Mouse (Mus musculus): ENCODE measurements around the gene Nudt13. TPM values are rescaled to one million over a fixed set of nuclear protein-coding genes. Genes with fewer than 3 reads are reported as not detected.
"Not testable (repeated sequence)": the region's sequence is repeated elsewhere in the genome, so short reads cannot be mapped to it uniquely, and the experiment has no call there.

The Nudt13 gene
- polyA plus RNA-seq, 1 experiment from 2014 or later, result 12.7 TPM

GRCm38 (mm10) chr14:20291391-20291790, 3.1 kb upstream of the Nudt13 start:
- no peak overlapping the region for H3K4me3 ChIP-seq (replicated peaks)
- H3K27me3 ChIP-seq, result no peaks in the 10 kb centered on the region
- ATAC-seq, result no peak
- no peak overlapping the region for H3K4me2 ChIP-seq (replicated peaks)
- H3K4me1 ChIP-seq (replicated peaks), result peaks cover 12% of the 10 kb centered on the region
- WGBS, result 53% methylated on average over 4 of the region's 4 CpGs
- no peak overlapping the region for H3K9ac ChIP-seq (replicated peaks)
- H3K36me3 ChIP-seq, result no peaks in the 10 kb centered on the region
- H3K27ac ChIP-seq, result no peak overlapping the region
- H3K9me3 ChIP-seq, result no peaks in the 10 kb centered on the region

- no peaks in the 10 kb centered on the region for H3K9me3 ChIP-seq
- peak overlapping the region; percentile 60 for H3K9ac ChIP-seq (replicated peaks)
- no peak overlapping the region for H3K27ac ChIP-seq
- no peaks in the 10 kb centered on the region for H3K27me3 ChIP-seq
- H3K4me2 ChIP-seq (replicated peaks), result peak overlapping the region; percentile 58
- no peaks in the 10 kb centered on the region for H3K36me3 ChIP-seq
- H3K4me3 ChIP-seq (replicated peaks), result peak overlapping the region; percentile 54
- peaks cover 12% of the 10 kb centered on the region for H3K4me1 ChIP-seq (replicated peaks)
- WGBS, result 51% methylated on average over 8 of the region's 8 CpGs
- ATAC-seq, result no peak
Observed at GRCm38 (mm10) chr14:20294947-20295346, 450 bp downstream of the Nudt13 start.

GRCm38 (mm10) chr14:20297616-20298015, 3.1 kb downstream of the Nudt13 start:
- Histone ChIP-seq H3K9ac (replicated peaks) (no peak overlapping the region), H3K36me3 (no peaks in the 10 kb centered on the region), H3K9me3 (no peaks in the 10 kb centered on the region), H3K4me3 (replicated peaks) (no peak overlapping the region), H3K27me3 (no peaks in the 10 kb centered on the region), H3K4me1 (replicated peaks) (peaks cover 6% of the 10 kb centered on the region), H3K27ac (no peak overlapping the region), H3K4me2 (replicated peaks) (no peak overlapping the region)
- ATAC-seq, result no peak
- WGBS, result 84% methylated on average over 3 of the region's 3 CpGs

- H3K36me3 ChIP-seq, result no peaks in the 10 kb centered on the region
- 85% methylated on average over 3 of the region's 3 CpGs for WGBS
- no peak for ATAC-seq
- H3K27me3 ChIP-seq, result no peaks in the 10 kb centered on the region
- no peak overlapping the region for H3K4me2 ChIP-seq (replicated peaks)
- H3K9me3 ChIP-seq, result no peaks in the 10 kb centered on the region
- H3K4me3 ChIP-seq (replicated peaks), result no peak overlapping the region
- no peak overlapping the region for H3K9ac ChIP-seq (replicated peaks)
- H3K4me1 ChIP-seq (replicated peaks), result peaks cover 6% of the 10 kb centered on the region
- no peak overlapping the region for H3K27ac ChIP-seq
Observed at GRCm38 (mm10) chr14:20298131-20298530, 3.6 kb downstream of the Nudt13 start.

GRCm38 (mm10) chr14:20305085-20305484, 10.6 kb downstream of the Nudt13 start:
- WGBS, result 58% methylated on average over 2 of the region's 2 CpGs
- H3K9ac ChIP-seq (replicated peaks); H3K4me1 ChIP-seq (replicated peaks); H3K4me2 ChIP-seq (replicated peaks); H3K4me3 ChIP-seq (replicated peaks); H3K9me3 ChIP-seq; H3K27me3 ChIP-seq; ATAC-seq; H3K27ac ChIP-seq: not testable (repeated sequence)
- H3K36me3 ChIP-seq, result peaks cover 21% of the 10 kb centered on the region

DNA sequence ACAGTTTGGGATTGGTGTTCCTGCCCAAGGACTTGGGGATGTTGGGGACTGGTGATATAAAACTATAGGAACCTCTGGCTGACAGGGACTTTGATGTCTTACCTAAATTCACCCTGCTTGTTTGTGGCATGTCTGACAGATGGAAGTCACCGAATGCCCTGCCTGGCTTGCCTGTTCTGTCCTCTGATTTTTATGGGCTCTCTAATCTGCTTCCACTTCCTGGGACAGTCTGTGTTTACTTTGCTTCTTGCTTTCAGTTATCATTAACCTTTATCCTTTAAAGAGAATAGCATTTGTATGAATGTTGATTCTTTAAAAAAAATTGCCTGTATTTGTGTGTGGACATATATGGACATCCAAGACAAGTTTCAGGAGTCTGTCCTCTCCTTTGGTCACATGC, 20.6 kb downstream of the Nudt13 start:
- H3K9me3 ChIP-seq, result no peaks in the 10 kb centered on the region
- no peak overlapping the region for H3K4me2 ChIP-seq (replicated peaks)
- no peak overlapping the region for H3K9ac ChIP-seq (replicated peaks)
- H3K27ac ChIP-seq, result no peak overlapping the region
- WGBS, result 90% methylated on average over 1 of the region's 1 CpGs
- H3K27me3 ChIP-seq, result no peaks in the 10 kb centered on the region
- no peak for ATAC-seq
- no peak overlapping the region for H3K4me3 ChIP-seq (replicated peaks)
- H3K4me1 ChIP-seq (replicated peaks), result no peaks in the 10 kb centered on the region
- H3K36me3 ChIP-seq, result peaks cover 32% of the 10 kb centered on the region

GRCm38 (mm10) chr14:20319420-20319819, 24.9 kb downstream of the Nudt13 start:
- ATAC-seq, result no peak

DNA sequence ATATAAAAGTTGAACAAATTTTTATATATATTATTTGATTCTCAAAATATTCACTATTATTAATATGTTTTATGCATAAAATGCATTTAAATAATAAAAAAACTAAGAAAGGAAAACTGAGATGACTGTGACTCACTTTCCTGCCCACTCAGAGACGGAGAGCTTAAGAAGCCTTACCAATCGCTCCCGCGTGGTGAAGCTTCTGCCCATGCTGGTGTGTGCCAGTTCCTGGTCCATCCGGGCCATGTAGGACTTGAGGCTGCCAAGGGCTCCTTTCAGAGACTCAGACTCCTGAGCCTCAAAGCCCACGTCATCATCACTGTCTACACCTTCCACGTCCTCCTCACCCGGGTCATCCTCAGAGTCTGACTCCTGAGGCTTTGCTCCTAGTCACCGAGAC, 29.7 kb downstream of the Nudt13 start:
- Histone ChIP-seq H3K27me3 (no peaks in the 10 kb centered on the region), H3K4me3 (replicated peaks) (no peak overlapping the region), H3K36me3 (peaks cover 82% of the 10 kb centered on the region), H3K4me2 (replicated peaks) (no peak overlapping the region), H3K9ac (replicated peaks) (no peak overlapping the region), H3K4me1 (replicated peaks) (no peaks in the 10 kb centered on the region), H3K27ac (no peak overlapping the region), H3K9me3 (no peaks in the 10 kb centered on the region)
- WGBS, result 98% methylated on average over 9 of the region's 9 CpGs
- ATAC-seq, result no peak

More at GRCm38 (mm10) chr14:20319420-20319819, 24.9 kb downstream of the Nudt13 start:
- H3K27me3 ChIP-seq, result no peaks in the 10 kb centered on the region
- no peaks in the 10 kb centered on the region for H3K4me1 ChIP-seq (replicated peaks)
- 74% methylated on average over 3 of the region's 3 CpGs for WGBS
- no peak overlapping the region for H3K4me2 ChIP-seq (replicated peaks)
- H3K27ac ChIP-seq, result no peak overlapping the region
- no peak overlapping the region for H3K4me3 ChIP-seq (replicated peaks)
- H3K36me3 ChIP-seq, result peaks cover 52% of the 10 kb centered on the region
- no peak overlapping the region for H3K9ac ChIP-seq (replicated peaks)
- H3K9me3 ChIP-seq, result no peaks in the 10 kb centered on the region

DNA sequence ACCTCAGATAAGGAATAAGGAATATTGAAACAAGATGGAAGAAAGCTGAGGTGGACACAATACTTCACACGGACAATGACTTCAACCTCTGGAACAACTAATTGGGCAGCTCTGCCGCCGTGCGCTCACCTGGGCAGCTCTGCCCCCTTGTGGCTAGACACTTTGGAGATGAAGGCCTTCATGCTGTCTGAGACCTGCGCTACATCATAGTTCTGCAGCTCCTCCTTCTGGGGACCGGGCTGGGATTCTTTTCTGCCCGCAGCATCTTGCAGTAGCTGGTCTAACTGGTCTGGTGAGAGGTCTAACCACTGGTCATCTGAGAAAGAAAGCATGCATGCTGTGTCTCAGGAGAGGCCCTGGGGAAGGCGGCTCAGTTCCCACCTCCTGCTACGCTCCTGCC, 34.0 kb downstream of the Nudt13 start:
- H3K27ac ChIP-seq, result no peak overlapping the region
- 80% methylated on average over 9 of the region's 9 CpGs for WGBS
- H3K9me3 ChIP-seq, result no peaks in the 10 kb centered on the region
- H3K4me2 ChIP-seq (replicated peaks), result no peak overlapping the region
- H3K27me3 ChIP-seq, result no peaks in the 10 kb centered on the region
- H3K36me3 ChIP-seq, result peaks cover 86% of the 10 kb centered on the region
- no peak for ATAC-seq
- H3K9ac ChIP-seq (replicated peaks), result no peak overlapping the region
- H3K4me1 ChIP-seq (replicated peaks), result no peaks in the 10 kb centered on the region
- H3K4me3 ChIP-seq (replicated peaks), result no peak overlapping the region

- Histone ChIP-seq H3K27ac (no peak overlapping the region), H3K4me2 (replicated peaks) (no peak overlapping the region), H3K4me3 (replicated peaks) (no peak overlapping the region), H3K27me3 (no peaks in the 10 kb centered on the region), H3K36me3 (peaks cover 89% of the 10 kb centered on the region), H3K9ac (replicated peaks) (no peak overlapping the region), H3K9me3 (no peaks in the 10 kb centered on the region), H3K4me1 (replicated peaks) (no peaks in the 10 kb centered on the region)
- no peak for ATAC-seq
- 96% methylated on average over 4 of the region's 4 CpGs for WGBS
Observed at GRCm38 (mm10) chr14:20331316-20331715, 36.8 kb downstream of the Nudt13 start.

- H3K27ac ChIP-seq, result no peak overlapping the region
- H3K27me3 ChIP-seq, result no peaks in the 10 kb centered on the region
- ATAC-seq, result no peak
- no peak overlapping the region for H3K4me2 ChIP-seq (replicated peaks)
- WGBS, result 96% methylated on average over 5 of the region's 5 CpGs
- H3K9me3 ChIP-seq, result no peaks in the 10 kb centered on the region
- H3K4me3 ChIP-seq (replicated peaks), result no peak overlapping the region
- no peak overlapping the region for H3K9ac ChIP-seq (replicated peaks)
- H3K36me3 ChIP-seq, result peaks cover 62% of the 10 kb centered on the region
- H3K4me1 ChIP-seq (replicated peaks), result no peaks in the 10 kb centered on the region
Observed at GRCm38 (mm10) chr14:20339415-20339814, 44.9 kb downstream of the Nudt13 start.

DNA sequence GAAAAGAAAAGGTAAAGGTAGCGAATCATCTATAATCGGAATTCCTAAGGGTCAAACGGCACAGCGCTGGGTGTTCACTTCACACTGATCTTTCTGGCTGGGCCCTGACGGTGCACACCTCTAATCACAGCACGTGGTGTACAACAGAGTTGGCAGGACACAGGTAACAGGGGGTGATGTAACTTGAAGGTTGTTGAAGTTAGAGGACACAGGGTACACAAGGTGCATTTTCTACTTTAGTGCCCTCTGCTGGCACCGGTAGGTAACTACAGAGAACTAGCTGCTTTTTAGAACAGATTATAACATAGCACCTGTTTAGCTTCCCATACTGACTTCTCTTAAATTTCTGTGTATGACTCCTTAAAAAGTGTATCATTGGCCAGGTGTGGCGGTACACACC, 45.7 kb downstream of the Nudt13 start:
- Histone ChIP-seq H3K27ac (no peak overlapping the region), H3K4me2 (replicated peaks) (no peak overlapping the region), H3K4me3 (replicated peaks) (no peak overlapping the region), H3K36me3 (peaks cover 60% of the 10 kb centered on the region), H3K27me3 (no peaks in the 10 kb centered on the region), H3K9me3 (no peaks in the 10 kb centered on the region), H3K4me1 (replicated peaks) (no peaks in the 10 kb centered on the region), H3K9ac (replicated peaks) (no peak overlapping the region)
- no peak for ATAC-seq
- WGBS, result 84% methylated on average over 8 of the region's 8 CpGs

DNA sequence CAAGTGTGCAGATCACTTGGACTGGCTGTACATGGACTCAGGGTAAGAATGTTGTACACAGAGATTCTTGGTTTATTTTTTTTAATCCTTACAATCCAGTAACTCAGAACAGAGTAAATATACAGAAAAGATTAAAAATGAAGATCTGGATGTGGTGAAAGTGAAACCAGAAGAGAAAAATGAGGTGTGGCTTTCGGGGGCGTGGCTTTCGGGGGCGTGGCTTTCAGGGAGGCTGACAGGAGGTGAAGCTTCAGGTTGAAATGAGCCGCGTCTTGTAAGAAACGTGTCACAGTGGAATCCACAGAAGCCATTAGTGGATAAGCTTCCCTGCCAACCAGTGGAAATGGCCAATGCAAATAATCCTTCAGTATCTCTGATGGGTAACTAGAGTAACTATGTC, 46.4 kb downstream of the Nudt13 start:
- H3K9me3 ChIP-seq, result no peaks in the 10 kb centered on the region
- no peak overlapping the region for H3K27ac ChIP-seq
- ATAC-seq, result no peak
- no peak overlapping the region for H3K9ac ChIP-seq (replicated peaks)
- H3K4me3 ChIP-seq (replicated peaks), result no peak overlapping the region
- H3K36me3 ChIP-seq, result peaks cover 60% of the 10 kb centered on the region
- 85% methylated on average over 7 of the region's 7 CpGs for WGBS
- H3K27me3 ChIP-seq, result no peaks in the 10 kb centered on the region
- no peak overlapping the region for H3K4me2 ChIP-seq (replicated peaks)
- H3K4me1 ChIP-seq (replicated peaks), result 0 out of 2 replicates have a peak, but pooled peaks cover 1% of the 10 kb centered on the region

All from midbrain, embryonic 13.5 days (tissue).